ENCODE assay signal across 12 mouse cellular contexts in the genomic region with DNA sequence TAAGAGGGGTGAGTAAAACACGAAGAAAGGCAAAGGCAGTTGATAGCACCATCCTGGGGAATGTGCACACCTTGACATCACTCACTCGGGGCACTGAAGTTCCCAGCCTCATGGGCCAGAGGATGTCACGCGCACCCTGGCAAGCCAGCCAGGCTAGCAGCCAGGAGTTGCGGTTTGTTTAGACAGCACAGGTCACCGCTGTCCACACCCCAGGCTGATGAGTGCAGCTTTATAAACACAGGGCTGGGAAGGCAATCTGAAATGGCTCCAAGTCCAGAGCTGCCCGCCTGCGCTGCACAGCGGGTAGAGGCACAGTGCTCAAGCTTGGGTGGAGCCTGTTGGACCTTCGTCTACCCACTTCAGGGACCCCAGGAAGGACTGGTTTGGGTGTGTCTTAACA.
DNase-seq lines count a peak whose midpoint lies in the region; ATAC-seq and TF ChIP-seq lines count a peak whose summit lies in the region.
"Had no signal": no experiment of that assay in that cellular context is flagged by ENCODE, and none has a peak within 500 bp of the region (broad histone marks: within the 10 kb centered on the region; RNA-seq: fewer than 3 reads in every experiment).

No protein-coding gene starts in this region.

- ATAC-seq in liver, embryonic 12.5 days, result no peak
- peak; percentile 55; the same call in 1 of the 2 replicates for ATAC-seq in heart, embryonic 15.5 days (replicated peaks; ENCODE audit: insufficient number of reproducible peaks, insufficient read depth, low FRiP score, low read depth)
- ATAC-seq in liver, embryonic 16.5 days (ENCODE audit: low read depth), result peak; percentile 72
- peak; percentile 72 for ATAC-seq in stomach, postnatal 0 days (ENCODE audit: low FRiP score, low TSS enrichment)
- ATAC-seq in forebrain, embryonic 16.5 days, result no peak
- ATAC-seq: forebrain, embryonic 13.5 days had no signal

- H3K9ac ChIP-seq in liver, embryonic 12.5 days, result no peak overlapping the region
- no peak overlapping the region for H3K9ac ChIP-seq in heart, embryonic 15.5 days
- H3K9ac ChIP-seq in liver, embryonic 16.5 days (ENCODE audit: low read depth, low read length), result no peak overlapping the region
- no peak overlapping the region for H3K9ac ChIP-seq in stomach, postnatal 0 days (ENCODE audit: low read length)
- no peak overlapping the region for H3K9ac ChIP-seq in forebrain, embryonic 16.5 days (replicated peaks; ENCODE audit: low read depth, low read length)
- H3K9ac ChIP-seq: forebrain, embryonic 13.5 days; limb, embryonic 12.5 days had no signal

- H3K4me3 ChIP-seq in liver, embryonic 12.5 days, result no peak overlapping the region
- no peak overlapping the region for H3K4me3 ChIP-seq in heart, embryonic 15.5 days
- H3K4me3 ChIP-seq in liver, embryonic 16.5 days (ENCODE audit: low read depth, low read length), result no peak overlapping the region
- no peak overlapping the region for H3K4me3 ChIP-seq in stomach, postnatal 0 days (ENCODE audit: low read depth, low read length)
- no peak overlapping the region for H3K4me3 ChIP-seq in forebrain, embryonic 16.5 days (replicated peaks; ENCODE audit: low read length)
- H3K4me3 ChIP-seq in midbrain, embryonic 10.5 days, result no peak overlapping the region
- H3K4me3 ChIP-seq: forebrain, embryonic 13.5 days; limb, embryonic 12.5 days had no signal

- WGBS in liver, embryonic 12.5 days (ENCODE audit: insufficient replicate concordance), result 48% methylated on average over 10 of the region's 10 CpGs
- 30% methylated on average over 10 of the region's 10 CpGs for WGBS in heart, embryonic 15.5 days
- WGBS in liver, embryonic 16.5 days (ENCODE audit: insufficient replicate concordance), result 52% methylated on average over 10 of the region's 10 CpGs
- WGBS in stomach, postnatal 0 days, result 27% methylated on average over 10 of the region's 10 CpGs
- 62% methylated on average over 10 of the region's 10 CpGs for WGBS in forebrain, embryonic 16.5 days
- 74% methylated on average over 10 of the region's 10 CpGs for WGBS in midbrain, embryonic 10.5 days

- peaks cover 16% of the 10 kb centered on the region; the same call in 1 of the 2 replicates for H3K27me3 ChIP-seq in liver, embryonic 12.5 days (replicated peaks)
- H3K27me3 ChIP-seq in heart, embryonic 15.5 days, result peaks cover 28% of the 10 kb centered on the region
- peaks cover 4% of the 10 kb centered on the region; the same call in 1 of the 2 replicates for H3K27me3 ChIP-seq in liver, embryonic 16.5 days (ENCODE audit: control insufficient read depth, insufficient read depth, low read depth, low read length)
- H3K27me3 ChIP-seq in stomach, postnatal 0 days (ENCODE audit: control insufficient read depth, insufficient read depth, low read length), result no peaks in the 10 kb centered on the region
- no peaks in the 10 kb centered on the region for H3K27me3 ChIP-seq in forebrain, embryonic 16.5 days (replicated peaks; ENCODE audit: control insufficient read depth, insufficient read depth, low read length)
- H3K27me3 ChIP-seq in midbrain, embryonic 10.5 days (ENCODE audit: low read depth, poor library complexity, severe bottlenecking), result peaks cover 98% of the 10 kb centered on the region
- H3K27me3 ChIP-seq: forebrain, embryonic 13.5 days had no signal

- no peaks in the 10 kb centered on the region for H3K9me3 ChIP-seq in liver, embryonic 12.5 days (replicated peaks)
- no peaks in the 10 kb centered on the region for H3K9me3 ChIP-seq in heart, embryonic 15.5 days (replicated peaks)
- no peaks in the 10 kb centered on the region for H3K9me3 ChIP-seq in liver, embryonic 16.5 days (replicated peaks; ENCODE audit: control insufficient read depth, low read length)
- H3K9me3 ChIP-seq in stomach, postnatal 0 days (ENCODE audit: control insufficient read depth, low read length), result no peaks in the 10 kb centered on the region
- H3K9me3 ChIP-seq in forebrain, embryonic 16.5 days (ENCODE audit: control insufficient read depth, low read length), result no peaks in the 10 kb centered on the region
- H3K9me3 ChIP-seq in midbrain, embryonic 10.5 days (replicated peaks), result no peaks in the 10 kb centered on the region
- H3K9me3 ChIP-seq: forebrain, embryonic 13.5 days; limb, embryonic 12.5 days had no signal

- H3K27ac ChIP-seq in liver, embryonic 12.5 days, result no peak overlapping the region
- H3K27ac ChIP-seq in heart, embryonic 15.5 days, result no peak overlapping the region
- H3K27ac ChIP-seq in liver, embryonic 16.5 days (ENCODE audit: low read length), result no peak overlapping the region
- no peak overlapping the region for H3K27ac ChIP-seq in stomach, postnatal 0 days (replicated peaks)
- no peak overlapping the region for H3K27ac ChIP-seq in forebrain, embryonic 16.5 days (ENCODE audit: low read length)
- no peak overlapping the region for H3K27ac ChIP-seq in midbrain, embryonic 10.5 days (replicated peaks)
- H3K27ac ChIP-seq: forebrain, embryonic 13.5 days; limb, embryonic 12.5 days had no signal

- TF ChIP-seq EP300 in stomach, postnatal 0 days (optimal IDR thresholded peaks at IDR 0.05), result no peak

- TF ChIP-seq CTCF in stomach, postnatal 0 days (IDR thresholded peaks at IDR 0.05; ENCODE audit: low read depth), result no peak

- no peak overlapping the region for H3K4me2 ChIP-seq in liver, embryonic 12.5 days
- no peak overlapping the region for H3K4me2 ChIP-seq in heart, embryonic 15.5 days
- no peak overlapping the region for H3K4me2 ChIP-seq in liver, embryonic 16.5 days (ENCODE audit: low read depth, low read length)
- H3K4me2 ChIP-seq in stomach, postnatal 0 days (replicated peaks; ENCODE audit: low read depth), result no peak overlapping the region
- H3K4me2 ChIP-seq in forebrain, embryonic 16.5 days (ENCODE audit: low read length), result no peak overlapping the region
- H3K4me2 ChIP-seq: forebrain, embryonic 13.5 days; limb, embryonic 12.5 days had no signal

- intact Hi-C loops in left cerebral cortex, postnatal 25 days (cut with DNase I), result no loop called here

- DNase-seq in liver, result peak; percentile 20
- peak; percentile 24 for DNase-seq in stomach, postnatal 0 days (ENCODE audit: low spot score)
- no peak for DNase-seq in midbrain, embryonic 10.5 days (ENCODE audit: low spot score)
- DNase-seq in left cerebral cortex, postnatal 25 days (ENCODE audit: low spot score in 2 of 2), result no peak
- DNase-seq: right cerebral cortex, postnatal 25 days; thymus, postnatal 25 days had no signal

- H3K4me1 ChIP-seq in liver, embryonic 12.5 days, result no peaks in the 10 kb centered on the region
- peaks cover 7% of the 10 kb centered on the region for H3K4me1 ChIP-seq in heart, embryonic 15.5 days (replicated peaks)
- H3K4me1 ChIP-seq in liver, embryonic 16.5 days (ENCODE audit: control insufficient read depth, low read depth, low read length), result no peaks in the 10 kb centered on the region
- H3K4me1 ChIP-seq in stomach, postnatal 0 days (replicated peaks; ENCODE audit: control insufficient read depth, insufficient read depth), result no peaks in the 10 kb centered on the region
- H3K4me1 ChIP-seq in forebrain, embryonic 16.5 days (replicated peaks; ENCODE audit: control insufficient read depth, insufficient read depth, low read length), result no peaks in the 10 kb centered on the region; the same call in 1 of the 2 replicates
- H3K4me1 ChIP-seq in midbrain, embryonic 10.5 days, result no peaks in the 10 kb centered on the region
- H3K4me1 ChIP-seq: forebrain, embryonic 13.5 days had no signal

- no peaks in the 10 kb centered on the region for H3K36me3 ChIP-seq in liver, embryonic 12.5 days
- H3K36me3 ChIP-seq in heart, embryonic 15.5 days, result no peaks in the 10 kb centered on the region
- no peaks in the 10 kb centered on the region for H3K36me3 ChIP-seq in liver, embryonic 16.5 days (ENCODE audit: control insufficient read depth, insufficient read depth)
- no peaks in the 10 kb centered on the region for H3K36me3 ChIP-seq in stomach, postnatal 0 days (ENCODE audit: control insufficient read depth, insufficient read depth, low read length)
- H3K36me3 ChIP-seq in forebrain, embryonic 16.5 days (ENCODE audit: control insufficient read depth, insufficient read depth), result no peaks in the 10 kb centered on the region
- no peaks in the 10 kb centered on the region for H3K36me3 ChIP-seq in midbrain, embryonic 10.5 days
- H3K36me3 ChIP-seq: limb, embryonic 12.5 days had no signal

Comparison
In these comparisons a context has a peak if more than half of its experiments do, and no peak if none do; other contexts are left out.
1. ATAC-seq: peak in heart, embryonic 15.5 days (single experiment), liver, embryonic 16.5 days (single experiment) and stomach, postnatal 0 days (single experiment); none in liver, embryonic 12.5 days (single experiment) and forebrain, embryonic 16.5 days (single experiment).
2. DNase-seq: peak in liver (single experiment) and stomach, postnatal 0 days (single experiment); none in midbrain, embryonic 10.5 days (single experiment) and left cerebral cortex, postnatal 25 days (0 of 2).